Mouse (Mus musculus): ENCODE measurements around the gene Nphs1. TPM values are rescaled to one million over a fixed set of nuclear protein-coding genes. Genes with fewer than 3 reads are reported as not detected.

Nphs1 gene
- polyA plus RNA-seq, 1 experiment from 2014 or later, result 1.8 TPM

DNA sequence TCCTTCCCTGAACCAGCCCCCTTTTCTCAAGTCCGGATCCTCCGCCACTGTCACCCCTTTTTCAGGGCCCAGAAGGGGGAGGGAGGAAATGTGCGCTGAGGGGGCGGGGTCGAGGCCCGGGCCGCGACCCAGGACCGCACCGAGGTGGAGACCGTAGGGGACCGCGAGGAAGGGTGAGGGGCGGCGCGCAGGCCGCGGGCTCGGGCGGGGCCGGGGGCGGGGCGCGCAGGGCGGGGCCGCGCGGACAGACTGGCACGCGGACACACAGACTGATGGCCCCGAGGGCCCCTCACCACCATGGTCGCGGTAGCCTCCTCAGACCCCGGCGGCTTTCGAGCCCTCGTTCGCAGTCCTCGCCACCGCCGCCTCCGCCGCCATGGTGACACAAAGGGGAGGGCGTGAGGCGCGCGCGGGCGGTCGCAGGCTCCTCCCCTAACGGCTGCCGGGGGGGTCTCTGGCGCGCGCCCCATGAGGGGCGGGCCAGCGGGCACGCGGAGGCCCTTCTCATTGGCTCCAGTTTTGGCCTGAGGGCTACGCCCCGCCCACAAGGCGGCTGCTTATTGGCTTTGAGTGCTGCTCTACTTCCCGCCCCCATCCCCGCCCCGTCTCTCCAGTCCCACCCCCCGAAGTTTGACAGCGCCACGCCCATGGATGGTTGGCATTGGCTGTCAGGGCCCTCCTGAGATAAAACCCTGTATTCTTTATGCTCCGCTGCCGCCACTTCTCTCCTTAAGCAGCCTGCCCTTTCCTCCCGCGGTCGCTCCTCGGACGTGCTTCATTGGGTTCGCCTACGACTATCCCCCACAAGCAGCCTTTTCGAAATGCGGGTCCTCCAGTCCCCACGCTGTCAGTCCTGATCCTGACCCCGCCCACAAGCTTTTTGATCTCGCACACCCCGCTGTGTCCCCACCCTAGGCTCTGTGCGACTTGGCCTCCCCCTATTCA lies 76.8 kb downstream of the Nphs1 start, which contains the start of gene Arhgap33:
TSS of gene Arhgap33 (minus strand) at position 428 of the 945 bp plus-strand sequence.
- Histone ChIP-seq H3K36me3 (peaks cover 39% of the 10 kb centered on the region), H3K27me3 (no peaks in the 10 kb centered on the region), H3K9ac (peak within 1 kb of the TSS; percentile 93), H3K9me3 (no peaks in the 10 kb centered on the region), H3K27ac (peak within 1 kb of the TSS; percentile 95), H3K4me3 (peak within 1 kb of the TSS; percentile 75), H3K4me1 (replicated peaks) (peaks cover 43% of the 10 kb centered on the region), H3K4me2 (peak within 1 kb of the TSS; percentile 91)
- ATAC-seq (ENCODE audit: low FRiP score), result peak; percentile 90
- under 1% methylated on average over 75 of the region's 84 CpGs for WGBS

Other genes starting within 250 kb of the Nphs1 start
- gene Polr2i, start 226.4 kb upstream of the Nphs1 start, polyA plus RNA-seq (2015; fragmentation: Nextera tagmentation; extraction: Ambion mirVana), result 174 and 175 TPM in 2 replicates
- gene Tbcb, start 226.0 kb upstream of the Nphs1 start, polyA plus RNA-seq (2015; fragmentation: Nextera tagmentation; extraction: Ambion mirVana), result 383 and 390 TPM in 2 replicates
- gene Ovol3, start 222.6 kb upstream of the Nphs1 start, polyA plus RNA-seq (2015; fragmentation: Nextera tagmentation; extraction: Ambion mirVana), result not detected in 2 replicates
- 0.43 and 0.66 TPM in 2 replicates for gene Thap8, start 178.2 kb upstream of the Nphs1 start, polyA plus RNA-seq (2015; fragmentation: Nextera tagmentation; extraction: Ambion mirVana)
- gene Wdr62, start 177.9 kb upstream of the Nphs1 start, polyA plus RNA-seq (2015; fragmentation: Nextera tagmentation; extraction: Ambion mirVana), result 3.1 and 4.3 TPM in 2 replicates
- 84.2 and 90.1 TPM in 2 replicates for gene Clip3, start 166.6 kb upstream of the Nphs1 start, polyA plus RNA-seq (2015; fragmentation: Nextera tagmentation; extraction: Ambion mirVana)
- gene Alkbh6, start 149.6 kb upstream of the Nphs1 start, polyA plus RNA-seq (2015; fragmentation: Nextera tagmentation; extraction: Ambion mirVana), result 118 and 126 TPM in 2 replicates
- gene Syne4, start 143.5 kb upstream of the Nphs1 start, polyA plus RNA-seq (2015; fragmentation: Nextera tagmentation; extraction: Ambion mirVana), result 13.1 and 16.8 TPM in 2 replicates
- 0.36 TPM in 1 of 2 replicates, not detected in the other for gene E130208F15Rik, start 136.6 kb upstream of the Nphs1 start, polyA plus RNA-seq (2015; fragmentation: Nextera tagmentation; extraction: Ambion mirVana)
- gene Sdhaf1, start 134.4 kb upstream of the Nphs1 start, polyA plus RNA-seq (2015; fragmentation: Nextera tagmentation; extraction: Ambion mirVana), result 21.4 and 21.6 TPM in 2 replicates
- 13.2 and 13.4 TPM in 2 replicates for gene Lrfn3, start 95.5 kb upstream of the Nphs1 start, polyA plus RNA-seq (2015; fragmentation: Nextera tagmentation; extraction: Ambion mirVana)
- 29.8 and 38.1 TPM in 2 replicates for gene Tyrobp, start 44.6 kb upstream of the Nphs1 start, polyA plus RNA-seq (2015; fragmentation: Nextera tagmentation; extraction: Ambion mirVana)
- gene Hcst, start 38.5 kb upstream of the Nphs1 start, polyA plus RNA-seq (2015; fragmentation: Nextera tagmentation; extraction: Ambion mirVana), result 0.52 and 0.88 TPM in 2 replicates
- 2.0 TPM in 2 replicates for gene Nfkbid, start 36.6 kb upstream of the Nphs1 start, polyA plus RNA-seq (2015; fragmentation: Nextera tagmentation; extraction: Ambion mirVana)
- 583 and 599 TPM in 2 replicates for gene Aplp1, start 12.8 kb upstream of the Nphs1 start, polyA plus RNA-seq (2015; fragmentation: Nextera tagmentation; extraction: Ambion mirVana)
- gene Kirrel2, start 625 bp upstream of the Nphs1 start, polyA plus RNA-seq (2015; fragmentation: Nextera tagmentation; extraction: Ambion mirVana), result 6.6 and 10.0 TPM in 2 replicates
- gene Prodh2, start 35.3 kb downstream of the Nphs1 start, polyA plus RNA-seq (2015; fragmentation: Nextera tagmentation; extraction: Ambion mirVana), result not detected in 2 replicates
- gene Arhgap33, start 76.7 kb downstream of the Nphs1 start, polyA plus RNA-seq (2015; fragmentation: Nextera tagmentation; extraction: Ambion mirVana), result 103 and 111 TPM in 2 replicates
- 7.8 and 7.9 TPM in 2 replicates for gene Hspb6, start 93.9 kb downstream of the Nphs1 start, polyA plus RNA-seq (2015; fragmentation: Nextera tagmentation; extraction: Ambion mirVana)
- 8.1 and 8.4 TPM in 2 replicates for gene Proser3, start 94.0 kb downstream of the Nphs1 start, polyA plus RNA-seq (2015; fragmentation: Nextera tagmentation; extraction: Ambion mirVana)
- 51.7 and 57.9 TPM in 2 replicates for gene Lin37, start 101.5 kb downstream of the Nphs1 start, polyA plus RNA-seq (2015; fragmentation: Nextera tagmentation; extraction: Ambion mirVana)
- gene U2af1l4, start 105.0 kb downstream of the Nphs1 start, polyA plus RNA-seq (2015; fragmentation: Nextera tagmentation; extraction: Ambion mirVana), result 98.9 and 105 TPM in 2 replicates
- gene Gm49396, start 105.0 kb downstream of the Nphs1 start, polyA plus RNA-seq (2015; fragmentation: Nextera tagmentation; extraction: Ambion mirVana), result 15.4 and 19.8 TPM in 2 replicates
- 134 and 139 TPM in 2 replicates for gene Psenen, start 105.3 kb downstream of the Nphs1 start, polyA plus RNA-seq (2015; fragmentation: Nextera tagmentation; extraction: Ambion mirVana)
- gene Igflr1, start 107.1 kb downstream of the Nphs1 start, polyA plus RNA-seq (2015; fragmentation: Nextera tagmentation; extraction: Ambion mirVana), result 5.3 and 6.1 TPM in 2 replicates
- 10.7 and 11.3 TPM in 2 replicates for gene Kmt2b, start 130.4 kb downstream of the Nphs1 start, polyA plus RNA-seq (2015; fragmentation: Nextera tagmentation; extraction: Ambion mirVana)
- gene Zbtb32, start 140.6 kb downstream of the Nphs1 start, polyA plus RNA-seq (2015; fragmentation: Nextera tagmentation; extraction: Ambion mirVana), result 0.21 and 0.25 TPM in 2 replicates
- 0.49 and 0.63 TPM in 2 replicates for gene Upk1a, start 154.5 kb downstream of the Nphs1 start, polyA plus RNA-seq (2015; fragmentation: Nextera tagmentation; extraction: Ambion mirVana)
- gene Cox6b1, start 167.8 kb downstream of the Nphs1 start, polyA plus RNA-seq (2015; fragmentation: Nextera tagmentation; extraction: Ambion mirVana), result 1,107 TPM in 2 replicates
- gene Etv2, start 177.5 kb downstream of the Nphs1 start, polyA plus RNA-seq (2015; fragmentation: Nextera tagmentation; extraction: Ambion mirVana), result not detected in 2 replicates
- gene Rbm42, start 192.0 kb downstream of the Nphs1 start, polyA plus RNA-seq (2015; fragmentation: Nextera tagmentation; extraction: Ambion mirVana), result 137 and 140 TPM in 2 replicates
- gene Haus5, start 206.7 kb downstream of the Nphs1 start, polyA plus RNA-seq (2015; fragmentation: Nextera tagmentation; extraction: Ambion mirVana), result 23.2 and 27.1 TPM in 2 replicates
- gene Pmis2, start 213.3 kb downstream of the Nphs1 start, polyA plus RNA-seq (2015; fragmentation: Nextera tagmentation; extraction: Ambion mirVana), result not detected in 2 replicates
- not detected in 2 replicates for gene 2200002J24Rik, start 240.6 kb downstream of the Nphs1 start, polyA plus RNA-seq (2015; fragmentation: Nextera tagmentation; extraction: Ambion mirVana)

All from hindbrain, embryonic 13.5 days (tissue).